Mouse (Mus musculus) MEL (cell line): ENCODE measurements around the gene Tatdn2. TPM values are rescaled to one million over a fixed set of nuclear protein-coding genes. Genes with fewer than 3 reads are reported as not detected.

ENCODE experiments used
- DNase-seq: peaks from one replicate; pipeline ENCODE4 v3.0.0; 2011; ENCODE audit warnings: low read depth, low spot score
- H3K27ac ChIP-seq: 2 replicates; pipeline ENCODE4 v1.5.1; 2012; ENCODE audit warnings: low read depth, mild to moderate bottlenecking, control low read depth, low read length, moderate library complexity; ENCODE audit not compliant: control insufficient read depth
- H3K27me3 ChIP-seq, 2 experiments: fragments of 150-350 bp in 1 of 2; sonication (generic) in 1 of 2; 2 replicates each; pipeline ENCODE4 v1.6.1; 2012; ENCODE audit warnings: low read length in 2 of 2, mild to moderate bottlenecking in 2 of 2, improper control_type of control experiment in 1 of 2, moderate library complexity in 1 of 2; ENCODE audit not compliant: insufficient read depth in 2 of 2, control insufficient read depth in 1 of 2
- H3K36me3 ChIP-seq, 2 experiments: 2 replicates each; pipeline ENCODE4 v1.6.1; 2012 to 2014; ENCODE audit warnings: low read length in 2 of 2, improper control_type of control experiment in 1 of 2, inconsistent platforms in 1 of 2, mild to moderate bottlenecking in 1 of 2; ENCODE audit not compliant: insufficient read depth in 2 of 2, control insufficient read depth in 1 of 2
- H3K4me1 ChIP-seq, 2 experiments: fragments of 150-350 bp in 1 of 2; sonication (generic) in 1 of 2; 2 replicates each; pipeline ENCODE4 v1.6.1; 2012; ENCODE audit warnings: low read length in 2 of 2, improper control_type of control experiment in 1 of 2, mild to moderate bottlenecking in 1 of 2; ENCODE audit not compliant: insufficient read depth in 2 of 2, control insufficient read depth in 1 of 2
- H3K4me3 ChIP-seq, 2 experiments: fragments of 150-350 bp in 1 of 2; sonication (generic) in 1 of 2; 2 replicates each; pipeline ENCODE4 v1.5.1; 2012; ENCODE audit warnings: low read depth in 2 of 2, low read length in 2 of 2, mild to moderate bottlenecking in 2 of 2, moderate library complexity in 2 of 2, control low read depth in 1 of 2, improper control_type of control experiment in 1 of 2; ENCODE audit not compliant: control insufficient read depth in 1 of 2, insufficient read depth in 1 of 2
- H3K79me2 ChIP-seq: 2 replicates; pipeline ENCODE4 v1.6.1; 2012; ENCODE audit warnings: mild to moderate bottlenecking, low read length, moderate library complexity; ENCODE audit not compliant: control insufficient read depth, poor library complexity, insufficient read depth
- H3K9ac ChIP-seq: 2 replicates; pipeline ENCODE4 v1.6.1; 2012; ENCODE audit warnings: low read depth, mild to moderate bottlenecking, control low read depth, low read length, moderate library complexity; ENCODE audit not compliant: control insufficient read depth, poor library complexity, severe bottlenecking
- H3K9me3 ChIP-seq: fragments of 150-350 bp; sonication (generic); replicated peaks from 2 replicates; pipeline ENCODE4 v1.6.1; 2012; ENCODE audit warnings: mild to moderate bottlenecking, low read length, improper control_type of control experiment, moderate library complexity; ENCODE audit not compliant: insufficient read depth
- BHLHE40 ChIP-seq: IDR thresholded peaks from 2 replicates; pipeline ENCODE4 v1.6.1; 2012; ENCODE audit warnings: low read depth, mild to moderate bottlenecking, inconsistent platforms, low read length, improper control_type of control experiment, borderline replicate concordance
- ELF1 ChIP-seq: IDR thresholded peaks from 2 replicates; pipeline ENCODE4 v1.6.1; 2014; ENCODE audit warnings: low read depth, mild to moderate bottlenecking, inconsistent platforms, low read length, improper control_type of control experiment, moderate library complexity
- EP300 ChIP-seq, 2 experiments: IDR thresholded peaks; 2 replicates each; pipeline ENCODE4 v1.6.1; 2011; ENCODE audit warnings: improper control_type of control experiment in 2 of 2, low read length in 2 of 2, low read depth in 1 of 2, mild to moderate bottlenecking in 1 of 2
- GABPA ChIP-seq: IDR thresholded peaks from 2 replicates; pipeline ENCODE4 v1.6.1; 2012; ENCODE audit warnings: low read depth, mild to moderate bottlenecking, inconsistent platforms, low read length, improper control_type of control experiment, moderate library complexity
- GATA1 ChIP-seq: IDR thresholded peaks from 2 replicates; pipeline ENCODE4 v1.6.1; 2011; ENCODE audit warnings: low read depth, low read length, improper control_type of control experiment
- MAFK ChIP-seq: IDR thresholded peaks from 2 replicates; pipeline ENCODE4 v1.6.1; 2011; ENCODE audit warnings: low read depth, mild to moderate bottlenecking, low read length, improper control_type of control experiment, borderline replicate concordance
- MEF2A ChIP-seq: IDR thresholded peaks from 2 replicates; pipeline ENCODE4 v1.6.1; 2014; ENCODE audit warnings: low read depth, mild to moderate bottlenecking, inconsistent platforms, low read length, improper control_type of control experiment; ENCODE audit not compliant: poor library complexity, insufficient replicate concordance, severe bottlenecking; ENCODE audit errors: extremely low read depth
- MYB ChIP-seq: IDR thresholded peaks from 2 replicates; pipeline ENCODE4 v1.6.1; 2011; ENCODE audit warnings: mild to moderate bottlenecking, low read depth, low read length, improper control_type of control experiment
- MYC ChIP-seq: IDR thresholded peaks from 2 replicates; pipeline ENCODE4 v1.6.1; 2011; ENCODE audit warnings: low read depth, mild to moderate bottlenecking, low read length, improper control_type of control experiment, moderate library complexity
- NRF1 ChIP-seq: IDR thresholded peaks from 2 replicates; pipeline ENCODE4 v1.6.1; 2014; ENCODE audit warnings: low read depth, mild to moderate bottlenecking, inconsistent platforms, low read length, improper control_type of control experiment, moderate library complexity; ENCODE audit not compliant: poor library complexity, insufficient read depth, severe bottlenecking
- POLR2A ChIP-seq, 2 experiments: IDR thresholded peaks; 2 replicates each; pipeline ENCODE4 v1.6.1; 2011 to 2012; ENCODE audit warnings: low read length in 2 of 2, mild to moderate bottlenecking in 2 of 2, control low read depth in 1 of 2, improper control_type of control experiment in 1 of 2, low read depth in 1 of 2, moderate library complexity in 1 of 2; ENCODE audit not compliant: control insufficient read depth in 1 of 2, insufficient read depth in 1 of 2, poor library complexity in 1 of 2
- POLR2AphosphoS5 ChIP-seq: IDR thresholded peaks from 2 replicates; pipeline ENCODE4 v1.6.1; 2012; ENCODE audit warnings: low read depth, borderline replicate concordance, mild to moderate bottlenecking, inconsistent platforms, low read length, moderate library complexity, mixed read lengths
- RCOR1 ChIP-seq: IDR thresholded peaks from 2 replicates; pipeline ENCODE4 v1.6.1; 2012; ENCODE audit warnings: low read depth, mild to moderate bottlenecking, inconsistent platforms, low read length, improper control_type of control experiment
- SIN3A ChIP-seq: IDR thresholded peaks from 2 replicates; pipeline ENCODE4 v1.6.1; 2012; ENCODE audit warnings: low read length, improper control_type of control experiment, inconsistent platforms
- SMC3 ChIP-seq: IDR thresholded peaks from 2 replicates; pipeline ENCODE4 v1.6.1; 2011; ENCODE audit warnings: low read depth, low read length, improper control_type of control experiment
- TBP ChIP-seq: IDR thresholded peaks from 2 replicates; pipeline ENCODE4 v1.8.0; 2011; ENCODE audit warnings: low read depth, low read length, improper control_type of control experiment
- TCF12 ChIP-seq: IDR thresholded peaks from 2 replicates; pipeline ENCODE4 v1.6.1; 2014; ENCODE audit warnings: low read depth, mild to moderate bottlenecking, inconsistent platforms, low read length, improper control_type of control experiment, moderate library complexity
- USF1 ChIP-seq: IDR thresholded peaks from 2 replicates; pipeline ENCODE4 v1.6.1; 2014; ENCODE audit warnings: low read depth, mild to moderate bottlenecking, inconsistent platforms, low read length, improper control_type of control experiment, moderate library complexity
- USF2 ChIP-seq, 2 experiments: IDR thresholded peaks; 2 replicates each; pipeline ENCODE4 v1.6.1; 2011 to 2012; ENCODE audit warnings: improper control_type of control experiment in 2 of 2, low read length in 2 of 2, borderline replicate concordance in 1 of 2, inconsistent platforms in 1 of 2, low read depth in 1 of 2, mild to moderate bottlenecking in 1 of 2; ENCODE audit not compliant: insufficient read depth in 1 of 2
- ZKSCAN1 ChIP-seq: IDR thresholded peaks from 2 replicates; pipeline ENCODE4 v1.6.1; 2012; ENCODE audit warnings: low read depth, mild to moderate bottlenecking, inconsistent platforms, low read length, improper control_type of control experiment, moderate library complexity
- ZMIZ1 ChIP-seq: IDR thresholded peaks from 2 replicates; pipeline ENCODE4 v1.6.1; 2012; ENCODE audit warnings: low read depth, mild to moderate bottlenecking, inconsistent platforms, low read length, improper control_type of control experiment, moderate library complexity
- ZNF384 ChIP-seq: IDR thresholded peaks from 2 replicates; pipeline ENCODE4 v1.6.1; 2012; ENCODE audit warnings: low read depth, mild to moderate bottlenecking, inconsistent platforms, low read length, improper control_type of control experiment
- polyA plus RNA-seq, 2 experiments: library from polyadenylated mRNA; stranded (reverse) in 1 of 2; unstranded in 1 of 2; fragments of >175 nt in 1 of 2; fragments of >200 nt in 1 of 2; gene quantifications; 2 replicates each; pipeline versions ENCODE4 v1.2.1 to v1.2.4; 2012; ENCODE audit warnings: low replicate concordance in 2 of 2, low read depth in 1 of 2; ENCODE audit not compliant: insufficient read length in 2 of 2, insufficient read depth in 1 of 2, missing spikeins in 1 of 2
- total RNA-seq: library from RNA; depleted of rRNA; stranded (reverse); fragments of 300-350 nt; gene quantifications from 2 replicates; pipeline ENCODE4 v1.2.3, GENCODE M21; 2012

Tatdn2 gene
- total and polyA plus RNA-seq, 3 experiments = 102 to 136 (median 121) TPM

DNA sequence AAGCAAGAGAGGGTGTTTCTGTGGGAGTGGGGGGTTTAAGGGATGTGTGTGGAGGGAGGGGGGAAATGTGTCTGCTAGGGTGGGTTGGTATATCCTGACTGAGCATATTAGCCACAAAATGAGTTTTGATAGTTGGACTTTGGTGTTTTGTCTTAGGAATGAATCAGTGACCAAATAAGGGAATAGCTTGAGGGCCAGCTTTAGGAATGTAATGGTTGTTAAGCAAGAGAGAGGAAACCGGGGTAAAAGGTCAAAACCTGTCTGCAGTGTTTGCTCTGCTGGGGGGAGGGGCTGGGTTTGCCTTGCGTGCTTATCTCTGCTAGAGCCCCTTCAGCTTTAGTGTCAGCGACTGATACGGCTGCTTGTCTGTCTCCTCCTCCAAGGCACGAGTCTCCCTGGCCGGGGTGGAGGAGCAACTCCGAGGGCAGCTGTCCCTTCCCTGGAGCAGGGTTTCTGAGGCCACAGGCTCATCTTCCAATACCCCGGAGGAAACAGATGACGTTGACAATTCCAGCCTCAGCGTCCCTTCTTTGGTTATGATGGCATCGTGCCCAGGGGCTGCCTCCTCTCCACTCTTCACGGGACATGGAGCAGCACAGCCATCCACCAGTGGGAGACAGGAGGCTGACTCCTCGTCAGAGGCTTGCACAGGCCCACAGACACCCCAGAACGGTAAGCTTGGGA lies 6.3 kb upstream of the Tatdn2 start (continued):
- TF ChIP-seq ELF1 = no peak
- peak; percentile 63 for TF ChIP-seq RCOR1
- no peak for TF ChIP-seq USF1

- H3K27ac ChIP-seq = peak overlapping the region; percentile 83
- TF ChIP-seq POLR2A (IDR thresholded peaks at IDR 0.05; ENCODE audit: control insufficient read depth in 1 of 2, insufficient read depth in 1 of 2, low read depth in 1 of 2, low read length in 2 of 2, poor library complexity in 1 of 2) = no peak
- TF ChIP-seq GABPA = no peak
- 0 out of 2 replicates have a peak, but pooled peaks have one; percentile 44 for TF ChIP-seq ZNF384
- no peak for TF ChIP-seq POLR2AphosphoS5
- no peak for TF ChIP-seq TCF12
- TF ChIP-seq SIN3A = 0 out of 2 replicates have a peak, but pooled peaks have one; percentile 9
- DNase-seq = peak; percentile 63
- no peaks in the 10 kb centered on the region for H3K9me3 ChIP-seq
- H3K36me3 ChIP-seq = peaks cover 0 to 55% of the 10 kb centered on the region in 2 experiments; a peak in 2 of 4 replicates
- peak overlapping the region; percentile 46 to 49 for H3K4me3 ChIP-seq
- H3K9ac ChIP-seq = peak overlapping the region; percentile 67
- peaks cover 26 to 55% of the 10 kb centered on the region in 2 experiments for H3K4me1 ChIP-seq
- no peaks in the 10 kb centered on the region for H3K27me3 ChIP-seq
- H3K79me2 ChIP-seq = peaks cover 7% of the 10 kb centered on the region
These were observed 5.8 kb upstream of the Tatdn2 start for GRCm38 (mm10) chr6:113691084-113691462.

GRCm38 (mm10) chr6:113692661-113693133 lies 4.2 kb upstream of the Tatdn2 start:
- H3K9me3 ChIP-seq = no peaks in the 10 kb centered on the region
- peaks cover 26 to 56% of the 10 kb centered on the region in 2 experiments for H3K4me1 ChIP-seq
- peak; percentile 50 for DNase-seq
- peaks cover 17% of the 10 kb centered on the region for H3K79me2 ChIP-seq
- H3K27me3 ChIP-seq = no peaks in the 10 kb centered on the region
- peaks cover 0 to 55% of the 10 kb centered on the region in 2 experiments; a peak in 2 of 4 replicates for H3K36me3 ChIP-seq
- TF ChIP-seq MYC = 0 out of 2 replicates have a peak, but pooled peaks have one; percentile 6
- no peak for TF ChIP-seq USF2 (IDR thresholded peaks at IDR 0.05; ENCODE audit: borderline replicate concordance in 1 of 2, insufficient read depth in 1 of 2, low read depth in 1 of 2, low read length in 2 of 2)
- TF ChIP-seq ZKSCAN1 = no peak
- no peak for TF ChIP-seq TBP
- TF ChIP-seq ELF1 = no peak
- no peak for TF ChIP-seq MYB
- TF ChIP-seq TCF12 = no peak
- TF ChIP-seq ZMIZ1 = no peak
- TF ChIP-seq SMC3 = no peak
- no peak for TF ChIP-seq NRF1
- TF ChIP-seq GATA1 = no peak
- no peak for TF ChIP-seq MAFK
- TF ChIP-seq EP300 (IDR thresholded peaks at IDR 0.05; ENCODE audit: low read depth in 1 of 2, low read length in 2 of 2) = no peak; a peak in 1 of 4 replicates
- TF ChIP-seq MEF2A = no peak
- TF ChIP-seq BHLHE40 = peak; percentile 62; the same call in 1 of the 2 replicates
- peak overlapping the region; percentile 39; the same call in 1 of the 2 replicates for H3K9ac ChIP-seq
- peak overlapping the region; percentile 41 for H3K27ac ChIP-seq
- H3K4me3 ChIP-seq = no peak overlapping the region
